Mouse (Mus musculus) forebrain, embryonic 12.5 days (tissue): ENCODE measurements around the gene Znhit1. TPM values are rescaled to one million over a fixed set of nuclear protein-coding genes. Genes with fewer than 3 reads are reported as not detected.

Source experiments
- ATAC-seq: fragments of 200-750 bp; cut with Nextera tagmentation; 2 replicates; pipeline ENCODE4 v1.8.0; 2017; ENCODE audit warnings: moderate TSS enrichment; ENCODE audit not compliant: low FRiP score
- H3K27ac ChIP-seq: fragments of 300-500 bp; sonication (generic); 2 replicates; pipeline ENCODE4 v1.5.1; 2016; ENCODE audit warnings: mild to moderate bottlenecking
- H3K27me3 ChIP-seq: fragments of 300-500 bp; sonication (generic); 2 replicates; pipeline ENCODE4 v1.6.1; 2016; ENCODE audit warnings: mild to moderate bottlenecking
- H3K36me3 ChIP-seq: fragments of 300-500 bp; sonication (generic); replicated peaks from 2 replicates; pipeline ENCODE4 v1.6.1; 2016; ENCODE audit warnings: mild to moderate bottlenecking
- H3K4me1 ChIP-seq: fragments of 300-500 bp; sonication (generic); 2 replicates; pipeline ENCODE4 v1.6.1; 2016
- H3K4me2 ChIP-seq: fragments of 300-500 bp; sonication (generic); 2 replicates; pipeline ENCODE4 v1.6.1; 2016; ENCODE audit warnings: mild to moderate bottlenecking, moderate library complexity
- H3K4me3 ChIP-seq: fragments of 300-500 bp; sonication (generic); replicated peaks from 2 replicates; pipeline ENCODE4 v1.5.1; 2016; ENCODE audit warnings: mild to moderate bottlenecking
- H3K9ac ChIP-seq: fragments of 300-500 bp; sonication (generic); 2 replicates; pipeline ENCODE4 v1.6.1; 2016; ENCODE audit warnings: mild to moderate bottlenecking
- H3K9me3 ChIP-seq: fragments of 300-500 bp; sonication (generic); 2 replicates; pipeline ENCODE4 v1.6.1; 2016
- WGBS: fragments of 180-500 bp; shearing (Covaris S2); methylation state at CpG from one replicate; pipeline ENCODE4 v1.1.7; 2016; 5-methylcytosine and 5-hydroxymethylcytosine counted together
- polyA plus RNA-seq: library from polyadenylated mRNA; unstranded; fragments of >200 nt; fragmentation: Nextera tagmentation; extraction: Ambion mirVana; gene quantifications from 2 replicates; pipeline ENCODE4 v1.2.1, GENCODE M21; 2016

Gene Znhit1
- polyA plus RNA-seq, 1 experiment from 2014 or later, result 97.9 TPM

DNA sequence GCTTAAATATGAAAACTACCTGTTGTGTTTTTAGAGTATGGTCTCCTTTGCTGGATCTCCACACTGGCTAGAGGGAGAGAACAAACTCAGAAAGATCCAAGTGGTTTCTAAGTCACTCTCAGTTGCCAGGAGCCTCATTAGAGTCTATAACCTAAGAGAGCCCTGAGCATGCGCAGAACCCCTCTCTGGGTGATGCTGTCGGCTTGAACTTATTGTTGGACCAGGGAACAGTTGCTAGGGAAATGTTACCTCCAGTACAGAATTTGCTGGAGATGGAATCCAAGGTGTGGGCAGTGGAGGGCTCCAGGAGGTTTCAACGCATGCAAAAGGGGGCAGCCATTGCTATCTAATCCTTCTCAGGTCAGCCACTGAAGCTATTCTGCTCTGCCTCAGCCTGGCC, 36.5 kb upstream of the Znhit1 start:
- H3K9ac ChIP-seq, result no peak overlapping the region
- H3K4me3 ChIP-seq, result no peak overlapping the region
- H3K4me1 ChIP-seq, result peaks cover 13% of the 10 kb centered on the region
- no peaks in the 10 kb centered on the region for H3K9me3 ChIP-seq
- H3K27ac ChIP-seq, result no peak overlapping the region
- H3K4me2 ChIP-seq, result no peak overlapping the region
- WGBS, result 42% methylated on average over 3 of the region's 3 CpGs
- H3K27me3 ChIP-seq, result peaks cover 62% of the 10 kb centered on the region
- no peak for ATAC-seq
- H3K36me3 ChIP-seq, result no peaks in the 10 kb centered on the region

DNA sequence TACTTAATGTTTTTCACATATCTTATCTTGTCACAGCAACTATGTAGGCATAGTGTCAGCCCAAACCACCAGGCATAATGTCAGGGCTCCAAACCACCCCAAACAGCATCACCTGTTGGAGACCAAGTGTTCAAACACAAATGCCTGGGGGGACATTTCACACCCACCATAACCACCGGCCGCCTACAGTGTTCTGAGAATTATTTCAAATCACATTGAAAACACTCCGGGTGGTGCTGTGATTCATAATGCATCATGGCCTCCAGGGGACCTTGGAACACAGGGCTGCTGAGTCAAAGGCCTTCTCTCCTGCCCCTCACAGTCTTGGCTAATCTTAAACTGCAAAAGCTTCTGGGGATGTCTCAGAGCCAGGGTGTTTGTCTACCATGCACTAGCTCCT, 28.1 kb upstream of the Znhit1 start:
- no peak overlapping the region for H3K27ac ChIP-seq
- H3K27me3 ChIP-seq, result 0 out of 2 replicates have a peak, but pooled peaks cover 3% of the 10 kb centered on the region
- 85% methylated on average over 3 of the region's 3 CpGs for WGBS
- ATAC-seq, result no peak
- no peak overlapping the region for H3K4me2 ChIP-seq
- no peaks in the 10 kb centered on the region for H3K36me3 ChIP-seq
- no peaks in the 10 kb centered on the region for H3K9me3 ChIP-seq
- H3K9ac ChIP-seq, result no peak overlapping the region
- no peaks in the 10 kb centered on the region for H3K4me1 ChIP-seq
- no peak overlapping the region for H3K4me3 ChIP-seq

DNA sequence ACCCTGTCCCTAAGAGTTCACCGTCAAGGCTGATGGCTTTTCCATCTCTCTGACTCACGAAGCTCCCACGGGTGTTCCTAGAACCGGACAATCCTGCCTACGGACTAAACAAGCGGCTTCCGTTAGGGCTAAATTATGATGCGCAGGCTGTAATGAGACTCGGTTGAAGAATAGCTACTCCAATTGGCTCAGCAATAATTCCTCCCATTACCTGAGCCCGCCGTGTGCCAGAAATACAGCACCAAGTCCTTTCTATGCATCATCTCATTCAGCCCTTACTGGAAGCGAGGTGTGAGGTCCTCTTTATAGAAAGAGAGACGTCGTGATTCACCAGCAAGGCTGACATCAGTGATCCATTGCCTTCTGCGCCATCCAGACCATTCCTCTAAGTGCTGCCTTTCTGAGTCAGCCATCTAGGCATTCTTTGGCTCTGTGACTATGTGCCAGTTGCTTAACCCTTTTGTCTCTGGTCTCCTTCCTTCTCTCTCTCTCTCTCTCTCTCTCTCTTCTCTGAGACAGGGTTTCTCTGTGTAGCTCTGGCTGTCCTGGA, 24.7 kb upstream of the Znhit1 start:
- ATAC-seq, result no peak
- H3K36me3 ChIP-seq, result no peaks in the 10 kb centered on the region
- no peak overlapping the region for H3K4me3 ChIP-seq
- WGBS, result 81% methylated on average over 15 of the region's 15 CpGs
- no peak overlapping the region for H3K27ac ChIP-seq
- no peaks in the 10 kb centered on the region for H3K9me3 ChIP-seq
- peaks cover 5% of the 10 kb centered on the region; the same call in 1 of the 2 replicates for H3K27me3 ChIP-seq
- no peak overlapping the region for H3K9ac ChIP-seq
- no peak overlapping the region for H3K4me2 ChIP-seq
- no peaks in the 10 kb centered on the region for H3K4me1 ChIP-seq

DNA sequence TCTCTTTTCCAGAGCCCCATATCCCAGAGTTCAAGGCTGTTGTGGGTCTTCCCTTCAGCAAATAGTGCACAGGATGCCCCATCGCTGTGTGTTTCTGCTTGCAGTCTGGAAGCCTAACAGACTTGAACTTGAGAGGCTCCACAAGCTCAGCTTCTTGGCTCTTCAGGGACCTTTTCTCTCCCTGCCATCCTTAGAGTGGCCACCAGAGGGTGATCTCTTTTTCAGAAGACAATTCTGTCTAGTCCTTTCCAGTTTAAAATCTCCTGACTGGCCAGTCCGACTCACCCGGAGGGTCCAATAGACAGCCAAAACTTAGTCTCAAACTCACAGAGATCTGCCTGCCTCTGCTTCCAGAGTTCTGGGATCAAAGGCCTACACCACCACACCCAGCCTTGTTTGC, 22.2 kb upstream of the Znhit1 start:
- no peak for ATAC-seq
- H3K4me1 ChIP-seq, result no peaks in the 10 kb centered on the region
- no peak overlapping the region for H3K27ac ChIP-seq
- H3K4me3 ChIP-seq, result no peak overlapping the region
- peaks cover 5% of the 10 kb centered on the region; the same call in 1 of the 2 replicates for H3K27me3 ChIP-seq
- H3K9me3 ChIP-seq, result no peaks in the 10 kb centered on the region
- no peaks in the 10 kb centered on the region for H3K36me3 ChIP-seq
- H3K9ac ChIP-seq, result no peak overlapping the region
- WGBS, result 34% methylated on average over 3 of the region's 3 CpGs
- no peak overlapping the region for H3K4me2 ChIP-seq

DNA sequence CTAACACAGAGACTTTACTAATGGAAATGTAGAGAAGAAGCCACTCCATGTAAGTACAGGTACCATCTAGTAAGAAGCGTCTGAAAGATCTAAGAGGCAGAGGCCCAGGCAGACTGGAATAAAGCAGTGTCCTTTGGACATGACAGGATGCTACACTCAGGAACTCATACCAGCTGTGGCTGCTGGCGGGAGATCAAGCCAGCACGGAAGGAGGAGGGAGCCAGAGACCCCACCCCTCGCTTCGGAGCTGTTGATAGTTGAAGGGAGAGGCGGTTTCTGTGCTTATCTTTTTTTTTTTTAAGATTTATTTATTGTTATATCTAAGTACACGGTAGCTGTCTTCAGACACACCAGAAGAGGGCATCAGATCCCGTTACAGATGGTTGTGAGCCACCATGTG, 19.5 kb upstream of the Znhit1 start:
- no peaks in the 10 kb centered on the region for H3K4me1 ChIP-seq
- H3K4me2 ChIP-seq, result no peak overlapping the region
- no peaks in the 10 kb centered on the region for H3K36me3 ChIP-seq
- WGBS, result 66% methylated on average over 8 of the region's 8 CpGs
- no peak overlapping the region for H3K4me3 ChIP-seq
- no peak for ATAC-seq
- no peak overlapping the region for H3K27ac ChIP-seq
- no peak overlapping the region for H3K9ac ChIP-seq
- peaks cover 5% of the 10 kb centered on the region; the same call in 1 of the 2 replicates for H3K27me3 ChIP-seq
- no peaks in the 10 kb centered on the region for H3K9me3 ChIP-seq

DNA sequence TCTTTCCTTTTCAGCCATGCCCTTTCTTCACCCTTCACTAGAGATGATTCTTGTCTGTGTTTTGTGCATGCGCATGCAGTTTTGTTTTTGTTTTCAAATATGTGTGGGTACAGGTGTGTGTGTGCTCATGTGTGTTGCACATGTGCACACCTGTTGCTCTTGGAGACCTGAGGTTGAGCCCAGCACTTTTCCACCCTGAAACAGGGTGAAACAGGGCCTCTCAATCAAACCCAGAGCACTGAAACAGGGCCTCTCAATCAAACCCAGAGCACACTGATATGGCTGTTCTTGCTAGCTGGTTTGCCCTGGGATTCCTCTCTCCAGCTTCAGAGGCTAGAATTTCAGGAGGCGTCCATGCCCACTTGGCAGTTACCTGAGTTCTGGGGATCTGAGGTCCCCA, 12.8 kb upstream of the Znhit1 start:
- Histone ChIP-seq H3K27ac (no peak overlapping the region), H3K9ac (no peak overlapping the region), H3K9me3 (no peaks in the 10 kb centered on the region), H3K36me3 (peaks cover 9% of the 10 kb centered on the region), H3K4me1 (no peaks in the 10 kb centered on the region), H3K27me3 (no peaks in the 10 kb centered on the region), H3K4me2 (no peak overlapping the region), H3K4me3 (no peak overlapping the region)
- 83% methylated on average over 2 of the region's 2 CpGs for WGBS
- ATAC-seq, result no peak

DNA sequence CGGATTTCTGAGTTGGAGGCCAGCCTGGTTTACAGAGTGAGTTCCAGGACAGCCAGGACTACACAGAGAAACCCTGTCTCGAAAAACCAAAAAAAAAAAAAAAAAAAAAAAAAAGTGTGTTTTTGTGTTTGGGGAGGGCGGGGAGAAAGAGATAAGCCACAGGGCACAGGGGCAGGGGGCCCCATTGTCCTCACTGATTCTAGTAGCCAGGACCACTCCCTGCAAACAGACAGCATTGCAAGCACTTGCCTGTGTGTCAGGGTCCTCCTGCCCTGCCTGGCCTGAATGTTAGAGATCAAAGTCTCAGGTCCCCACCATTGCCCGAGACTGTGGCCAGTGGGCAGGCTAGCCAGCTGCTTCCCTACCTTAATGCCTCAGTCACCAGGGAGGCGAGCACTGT, 11.6 kb upstream of the Znhit1 start:
- Histone ChIP-seq H3K9me3 (no peaks in the 10 kb centered on the region), H3K4me3 (no peak overlapping the region), H3K36me3 (peaks cover 21% of the 10 kb centered on the region), H3K27me3 (no peaks in the 10 kb centered on the region), H3K4me1 (no peaks in the 10 kb centered on the region), H3K27ac (no peak overlapping the region), H3K4me2 (no peak overlapping the region), H3K9ac (no peak overlapping the region)
- 83% methylated on average over 4 of the region's 5 CpGs for WGBS
- ATAC-seq, result no peak

DNA sequence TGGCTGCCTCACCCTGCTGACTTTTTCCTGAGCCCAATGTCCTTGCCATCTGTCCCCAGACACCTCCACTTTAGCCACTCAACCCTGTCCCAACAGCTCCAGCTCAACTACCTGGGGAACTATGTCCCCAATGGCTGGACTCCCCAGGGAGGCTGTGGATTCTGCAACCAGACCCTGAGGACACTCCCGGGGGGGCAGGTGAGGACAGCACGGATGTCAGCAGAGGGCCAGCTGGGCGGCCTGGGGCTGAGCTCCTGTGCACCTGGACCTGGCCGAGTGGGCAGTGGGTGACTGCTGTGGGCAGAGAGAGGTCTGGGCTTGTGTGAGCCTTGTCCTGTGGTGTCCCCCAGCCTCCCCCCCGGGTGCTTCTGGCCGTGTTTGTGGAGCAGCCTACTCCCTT, 2.0 kb upstream of the Znhit1 start:
- Histone ChIP-seq H3K27me3 (no peaks in the 10 kb centered on the region), H3K27ac (no peak overlapping the region), H3K4me2 (no peak overlapping the region), H3K4me1 (peaks cover 21% of the 10 kb centered on the region), H3K36me3 (peaks cover 64% of the 10 kb centered on the region), H3K9ac (no peak overlapping the region), H3K4me3 (no peak overlapping the region), H3K9me3 (no peaks in the 10 kb centered on the region)
- no peak for ATAC-seq
- WGBS, result 94% methylated on average over 6 of the region's 6 CpGs

DNA sequence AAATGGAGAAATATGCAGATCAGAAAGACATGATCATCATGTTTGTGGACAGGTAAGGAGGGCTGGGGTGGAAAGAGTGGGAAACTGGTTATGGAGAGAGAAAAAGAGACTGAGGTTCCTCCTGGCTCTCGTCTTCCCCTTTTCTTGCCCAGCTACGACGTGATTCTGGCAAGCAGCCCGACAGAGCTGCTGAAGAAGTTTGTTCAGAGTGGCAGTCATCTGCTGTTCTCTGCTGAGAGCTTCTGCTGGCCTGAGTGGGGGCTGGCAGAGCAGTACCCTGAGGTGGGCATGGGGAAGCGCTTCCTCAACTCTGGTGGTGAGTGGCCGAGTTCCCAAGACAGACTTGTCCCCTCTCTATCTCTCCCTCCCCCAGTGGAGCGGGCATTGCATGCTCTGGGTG, 599 bp upstream of the Znhit1 start:
- H3K27ac ChIP-seq, result 0 out of 2 replicates have a peak overlapping the region, but pooled peaks have one; percentile 5

DNA sequence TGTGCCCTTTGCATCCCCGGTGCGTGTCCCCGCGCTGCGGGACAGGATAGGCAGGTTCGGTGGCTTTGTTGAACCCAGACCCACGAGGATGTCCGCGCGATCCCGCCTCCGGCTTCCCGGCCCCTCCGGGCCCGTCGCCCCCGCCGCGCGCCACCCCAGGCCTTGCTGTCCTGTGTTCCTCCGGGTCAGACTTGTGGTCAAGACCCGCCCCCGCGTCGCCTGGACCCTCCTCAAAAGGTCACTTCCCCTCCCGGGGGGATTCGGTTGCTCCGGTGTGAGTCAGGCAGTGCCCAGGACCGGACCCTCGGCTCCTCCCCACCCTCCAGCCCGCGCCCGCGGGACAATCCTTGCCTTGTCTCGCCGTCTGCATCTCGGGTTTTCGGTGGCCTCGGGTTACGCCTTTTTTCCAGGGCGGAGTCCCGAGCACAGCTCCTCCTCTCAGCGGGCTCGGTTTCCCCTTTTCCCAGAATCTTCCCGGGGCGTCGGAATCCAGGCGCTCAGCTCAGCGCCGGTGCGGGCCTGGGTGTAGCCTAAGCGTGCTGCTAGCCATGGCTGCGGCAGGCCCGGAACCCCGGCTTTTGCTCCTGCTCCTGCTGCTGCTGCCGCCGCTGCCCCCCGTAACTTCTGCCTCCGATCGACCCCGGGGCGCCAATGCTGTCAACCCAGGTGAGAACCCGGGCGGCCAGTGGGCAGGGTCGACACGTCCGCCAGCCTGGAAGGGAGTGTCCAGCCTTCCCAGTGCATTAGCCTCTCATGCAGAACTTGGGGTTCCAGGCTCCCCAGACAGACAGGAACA, 485 bp downstream of the Znhit1 start:
- Histone ChIP-seq H3K9ac (peak overlapping the region; percentile 95), H3K4me3 (peak overlapping the region; percentile 88), H3K9me3 (no peaks in the 10 kb centered on the region), H3K4me2 (peak overlapping the region; percentile 96), H3K36me3 (peaks cover 49% of the 10 kb centered on the region), H3K27ac (peak overlapping the region; percentile 94), H3K27me3 (no peaks in the 10 kb centered on the region), H3K4me1 (peaks cover 21% of the 10 kb centered on the region)
- ATAC-seq, result peak; percentile 66
- WGBS, result under 1% methylated on average over 67 of the region's 67 CpGs

More for the DNA sequence above, 599 bp upstream of the Znhit1 start:
- peak overlapping the region; percentile 96 for H3K4me2 ChIP-seq
- no peaks in the 10 kb centered on the region for H3K9me3 ChIP-seq
- peaks cover 59% of the 10 kb centered on the region for H3K36me3 ChIP-seq
- 66% methylated on average over 7 of the region's 7 CpGs for WGBS
- H3K9ac ChIP-seq, result peak overlapping the region; percentile 95
- H3K27me3 ChIP-seq, result no peaks in the 10 kb centered on the region
- H3K4me3 ChIP-seq, result peak overlapping the region; percentile 88
- peaks cover 21% of the 10 kb centered on the region for H3K4me1 ChIP-seq
- ATAC-seq, result no peak

DNA sequence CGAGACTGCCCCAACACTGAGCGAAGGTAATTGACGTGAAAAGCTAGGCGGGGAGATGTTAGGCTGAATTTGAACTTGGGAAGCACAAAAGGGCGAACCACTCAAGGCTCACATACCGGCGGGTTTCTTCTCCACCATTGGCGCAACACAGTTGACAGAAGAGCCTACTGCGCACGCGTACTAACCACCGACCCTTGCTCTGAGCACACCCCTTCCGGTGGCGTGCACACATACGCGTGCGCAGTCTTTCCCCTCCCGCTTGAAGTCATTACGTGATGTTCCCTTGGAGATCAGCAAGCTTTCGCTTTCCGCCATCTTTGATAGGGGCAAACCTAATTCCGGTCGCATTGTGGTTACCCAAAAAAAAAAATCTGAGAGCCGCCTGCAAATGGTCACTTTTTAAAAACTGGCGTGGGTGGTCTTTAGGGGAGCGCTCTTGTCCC, 1.1 kb downstream of the Znhit1 start, which contains the start of gene Plod3:
Plod3 (plus strand) TSS at position 325 of the 443 bp plus-strand sequence.
- H3K9ac ChIP-seq, result peak within 1 kb of the TSS; percentile 95
- peak within 1 kb of the TSS; percentile 88 for H3K4me3 ChIP-seq
- peaks cover 21% of the 10 kb centered on the region for H3K4me1 ChIP-seq
- WGBS, result under 1% methylated on average over 26 of the region's 26 CpGs
- H3K27ac ChIP-seq, result peak within 1 kb of the TSS; percentile 94
- H3K9me3 ChIP-seq, result no peaks in the 10 kb centered on the region
- H3K27me3 ChIP-seq, result no peaks in the 10 kb centered on the region
- peak within 1 kb of the TSS; percentile 96 for H3K4me2 ChIP-seq
- ATAC-seq, result peak; percentile 92
- peaks cover 49% of the 10 kb centered on the region for H3K36me3 ChIP-seq

DNA sequence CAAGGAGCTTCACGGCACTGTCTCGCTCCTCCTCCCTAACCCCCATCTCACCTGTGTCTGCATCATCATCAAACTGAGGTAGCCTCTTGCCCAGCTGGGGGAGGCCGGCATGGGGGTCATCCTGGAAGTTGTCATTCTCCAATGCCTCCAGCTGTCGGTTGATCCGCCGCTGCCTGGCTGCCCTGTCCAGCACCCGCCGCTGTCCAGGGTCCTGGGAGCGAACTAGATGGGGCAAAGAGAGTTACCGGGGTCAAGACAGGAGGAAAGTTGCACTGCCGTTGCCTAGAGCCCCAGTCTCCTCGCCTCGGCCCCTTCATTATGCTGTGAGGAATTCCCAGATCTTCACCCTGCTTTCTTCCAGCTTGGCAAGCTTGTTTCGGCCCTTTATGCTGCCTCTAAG, 3.0 kb downstream of the Znhit1 start:
- Histone ChIP-seq H3K4me3 (no peak overlapping the region), H3K27ac (no peak overlapping the region), H3K4me2 (no peak overlapping the region), H3K9me3 (no peaks in the 10 kb centered on the region), H3K27me3 (no peaks in the 10 kb centered on the region), H3K9ac (no peak overlapping the region), H3K36me3 (peaks cover 40% of the 10 kb centered on the region), H3K4me1 (peaks cover 21% of the 10 kb centered on the region)
- ATAC-seq, result no peak
- WGBS, result 60% methylated on average over 14 of the region's 14 CpGs
